In the genomic region with DNA sequence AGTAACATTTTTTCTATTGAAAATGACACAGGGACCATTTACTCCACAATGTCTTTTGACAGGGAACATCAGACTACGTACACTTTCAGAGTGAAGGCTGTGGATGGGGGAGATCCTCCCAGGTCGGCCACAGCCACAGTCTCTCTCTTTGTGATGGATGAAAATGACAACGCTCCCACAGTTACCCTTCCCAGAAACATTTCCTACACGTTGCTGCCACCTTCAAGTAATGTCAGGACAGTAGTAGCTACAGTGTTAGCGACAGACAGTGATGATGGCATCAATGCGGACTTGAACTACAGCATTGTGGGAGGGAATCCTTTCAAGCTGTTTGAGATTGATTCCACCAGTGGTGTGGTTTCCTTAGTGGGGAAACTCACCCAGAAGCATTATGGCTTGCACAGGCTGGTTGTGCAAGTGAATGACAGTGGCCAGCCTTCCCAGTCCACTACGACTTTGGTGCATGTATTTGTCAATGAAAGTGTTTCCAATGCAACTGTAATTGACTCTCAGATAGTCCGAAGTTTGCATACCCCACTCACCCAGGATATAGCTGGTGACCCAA, we compare ENCODE assay signal across 9 mouse cellular contexts. TPM values are rescaled to one million over a fixed set of nuclear protein-coding genes. Genes with fewer than 3 reads are reported as not detected.
DNase-seq lines count a peak whose midpoint lies in the region; ATAC-seq lines count a peak whose summit lies in the region.
"Had no signal": no experiment of that assay in that cellular context is flagged by ENCODE, and none has a peak within 500 bp of the region (broad histone marks: within the 10 kb centered on the region; RNA-seq: fewer than 3 reads in every experiment).

No protein-coding gene starts in this region.

- peak; percentile 24 to 40 for DNase-seq in left cerebral cortex, postnatal 25 days (ENCODE audit: low spot score in 2 of 2)
- DNase-seq in left cerebral cortex, postnatal 10 days (ENCODE audit: extremely low spot score in 1 of 2, low spot score in 2 of 2): no peak
- peak; percentile 23 for DNase-seq in limb, embryonic 11.5 days (ENCODE audit: low spot score)
- peak; percentile 39 for DNase-seq in retina, postnatal 1 day
- no peak for DNase-seq in adrenal gland, adult (ENCODE audit: inconsistent age in 2 of 2, low spot score in 1 of 2)
- DNase-seq in cerebellum, adult 9-11 months: no peak
- no peak for DNase-seq in adrenal gland, postnatal 25 days

- peak overlapping the region; percentile 96 for H3K4me2 ChIP-seq in forebrain, embryonic 13.5 days
- peak overlapping the region; percentile 80 for H3K4me2 ChIP-seq in limb, embryonic 11.5 days (ENCODE audit: low read depth, severe bottlenecking)

- peaks cover 26% of the 10 kb centered on the region for H3K4me1 ChIP-seq in forebrain, embryonic 13.5 days
- H3K4me1 ChIP-seq in limb, embryonic 11.5 days (ENCODE audit: control insufficient read depth, insufficient read depth, low read length): peaks cover 4% of the 10 kb centered on the region; the same call in 1 of the 2 replicates

- H3K4me3 ChIP-seq in forebrain, embryonic 13.5 days: peak overlapping the region; percentile 68
- H3K4me3 ChIP-seq in limb, embryonic 11.5 days (ENCODE audit: low read depth, low read length): peak overlapping the region; percentile 60; the same call in 1 of the 2 replicates
- H3K4me3 ChIP-seq: erythroblast, embryonic 14.5 days had no signal

- 32% methylated on average over 8 of the region's 8 CpGs for WGBS in forebrain, embryonic 13.5 days
- 42% methylated on average over 8 of the region's 8 CpGs for WGBS in limb, embryonic 11.5 days

- no peaks in the 10 kb centered on the region for H3K9me3 ChIP-seq in forebrain, embryonic 13.5 days (replicated peaks)
- no peaks in the 10 kb centered on the region for H3K9me3 ChIP-seq in limb, embryonic 11.5 days (ENCODE audit: control insufficient read depth, low read length)

- H3K36me3 ChIP-seq in forebrain, embryonic 13.5 days (ENCODE audit: poor library complexity, severe bottlenecking): no peaks in the 10 kb centered on the region
- H3K36me3 ChIP-seq in limb, embryonic 11.5 days (ENCODE audit: control insufficient read depth, insufficient read depth, low read length): no peaks in the 10 kb centered on the region

- peaks cover 13% of the 10 kb centered on the region for H3K27me3 ChIP-seq in forebrain, embryonic 13.5 days
- H3K27me3 ChIP-seq in limb, embryonic 11.5 days (ENCODE audit: control insufficient read depth, insufficient read depth, low read length): peaks cover 8% of the 10 kb centered on the region; the same call in 1 of the 2 replicates

- H3K9ac ChIP-seq in forebrain, embryonic 13.5 days: no peak overlapping the region; the same call in 1 of the 2 replicates
- H3K9ac ChIP-seq in limb, embryonic 11.5 days (ENCODE audit: low read length): no peak overlapping the region

- H3K27ac ChIP-seq in forebrain, embryonic 13.5 days: no peak overlapping the region
- no peak overlapping the region for H3K27ac ChIP-seq in limb, embryonic 11.5 days (replicated peaks; ENCODE audit: low read depth, low read length)

- no peak for ATAC-seq in forebrain, embryonic 13.5 days
- ATAC-seq in limb, embryonic 11.5 days (ENCODE audit: insufficient number of reproducible peaks, low FRiP score, low TSS enrichment, low read depth): no peak

- intact Hi-C loops in left cerebral cortex, postnatal 25 days (cut with DNase I): no loop called here
- intact Hi-C loops in left cerebral cortex, postnatal 10 days (cut with DNase I): loop anchor here (10.0 kb wide), 1 partner anchor 154 kb away; no protein-coding TSS in a partner anchor

RNA-seq across cellular contexts. Expression of a gene that starts 3.5 kb away (rescaled TPM):
- total RNA-seq in left cerebral cortex, postnatal 25 days (2021): 100 to 1,000 TPM; 140 to 158 TPM
- total RNA-seq in left cerebral cortex, postnatal 10 days (2021): 100 to 1,000 TPM; 129 to 140 TPM
- 7.2 and 8.2 TPM in 2 replicates for polyA plus RNA-seq in forebrain, embryonic 13.5 days (2015; fragmentation: Nextera tagmentation; extraction: Ambion mirVana)
- 5.1 and 6.8 TPM in 2 replicates for polyA plus RNA-seq in limb, embryonic 11.5 days (2014; fragmentation: Nextera tagmentation; extraction: Ambion mirVana)
- 1.2 and 2.0 TPM in 2 replicates for total RNA-seq in adrenal gland, postnatal 25 days (2021)

Comparison
In these comparisons a context has a peak if more than half of its experiments do, and no peak if none do; other contexts are left out.
1. DNase-seq: peak in left cerebral cortex, postnatal 25 days (2 of 2), limb, embryonic 11.5 days (single experiment) and retina, postnatal 1 day (single experiment); none in left cerebral cortex, postnatal 10 days (0 of 2), adrenal gland, adult (0 of 2), cerebellum, adult 9-11 months (single experiment) and adrenal gland, postnatal 25 days (single experiment).
2. RNA of a gene that starts 3.5 kb away (total RNA-seq): 140 to 158 TPM in left cerebral cortex, postnatal 25 days and 129 to 140 TPM in left cerebral cortex, postnatal 10 days; 1.2 to 2.0 TPM in adrenal gland, postnatal 25 days; every median in the first group is over 10 times any median in the second.